Mouse (Mus musculus): ENCODE data around the gene Edc3.
A peak's percentile ranks its signal among the peaks of the same experiment; 100 is the strongest.

Gene Edc3

DNA sequence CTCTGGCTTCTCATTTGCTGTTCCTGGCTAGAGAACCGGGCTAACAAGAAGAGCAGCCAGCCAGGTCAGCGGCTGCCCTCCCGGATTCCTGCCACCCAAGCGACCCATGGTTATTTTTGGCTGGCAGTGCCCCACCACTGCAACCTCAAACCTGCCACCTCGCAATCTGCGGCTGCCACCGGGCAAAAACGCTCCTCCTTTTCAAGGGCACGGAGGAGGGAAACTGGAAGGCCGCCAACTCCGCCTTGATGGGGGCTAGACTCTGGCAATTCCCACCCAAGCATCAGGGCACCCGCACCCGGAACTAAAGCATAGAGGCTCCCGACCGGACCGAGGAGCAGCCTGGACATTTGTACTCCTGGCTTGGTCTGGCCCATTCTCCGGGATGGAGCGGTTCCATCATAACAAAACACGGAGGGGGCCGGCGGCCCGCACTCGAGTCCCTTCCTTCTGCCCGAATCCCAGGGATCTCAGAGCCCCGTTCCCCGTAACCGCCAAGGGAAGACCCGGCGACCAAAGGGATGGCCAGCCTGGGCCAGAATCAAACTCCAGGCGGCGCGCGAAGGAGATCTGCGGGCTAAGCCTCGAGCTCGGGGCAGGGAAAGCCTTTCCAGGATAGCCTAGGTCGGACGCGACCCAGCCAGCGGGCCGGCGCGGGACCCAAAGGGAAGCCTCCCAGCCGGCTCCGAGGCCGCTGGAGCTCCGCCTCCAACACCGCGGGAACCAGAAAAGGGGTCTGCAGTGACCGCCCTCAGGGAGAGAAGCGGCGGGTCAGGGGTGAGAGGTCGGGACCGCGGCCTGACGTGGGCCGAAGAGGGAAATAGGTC lies 56.0 kb downstream of the Edc3 start:
- peak; percentile 72 for DNase-seq

DNA sequence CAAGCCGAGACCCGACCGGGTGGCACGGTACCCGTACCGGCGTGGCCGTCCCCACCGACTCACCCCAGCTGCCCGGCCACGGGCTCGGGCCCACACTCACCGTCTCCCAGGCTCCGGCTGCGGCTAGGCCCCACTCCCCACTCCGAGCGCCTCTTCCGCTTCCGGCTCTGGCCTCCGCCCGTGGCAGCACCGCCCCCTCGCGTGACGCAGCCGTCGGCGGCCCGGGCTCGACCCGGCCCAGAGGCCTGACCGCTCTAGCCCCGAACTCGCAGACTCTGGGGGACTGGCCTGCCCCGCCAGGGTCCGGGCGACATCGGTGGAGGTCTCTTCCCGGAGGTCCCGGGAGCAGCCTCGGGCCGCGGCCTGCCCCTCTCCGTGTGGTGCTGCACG lies 56.6 kb downstream of the Edc3 start:
- DNase-seq: peak; percentile 96

- peak; percentile 87 for DNase-seq
These were observed 57.3 kb downstream of the Edc3 start, which contains the start of gene Clk3 for GRCm38 (mm10) chr9:57765364-57766351. Gene Clk3, minus strand, starts transcription at chr9:57765860.

DNA sequence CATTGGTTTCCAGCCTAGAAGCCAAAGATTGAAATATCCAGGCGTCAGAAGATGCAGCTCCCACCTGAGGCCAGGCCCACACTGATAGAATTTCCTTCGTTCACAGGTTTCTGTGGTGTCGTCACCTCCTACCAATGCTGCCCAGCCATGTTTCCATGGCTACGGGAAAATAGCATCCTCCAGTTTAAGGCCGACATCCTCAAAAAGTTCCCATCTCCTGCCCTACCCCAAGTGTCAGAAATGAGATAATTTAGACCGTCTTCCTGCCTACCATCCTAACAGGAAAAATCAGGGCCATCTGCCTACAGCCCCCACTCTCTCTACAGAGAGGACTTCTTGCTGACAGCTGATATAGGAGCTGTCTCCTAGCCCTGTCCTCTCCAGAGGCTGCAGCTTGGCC lies 58.1 kb downstream of the Edc3 start:
- no peak for DNase-seq

DNA sequence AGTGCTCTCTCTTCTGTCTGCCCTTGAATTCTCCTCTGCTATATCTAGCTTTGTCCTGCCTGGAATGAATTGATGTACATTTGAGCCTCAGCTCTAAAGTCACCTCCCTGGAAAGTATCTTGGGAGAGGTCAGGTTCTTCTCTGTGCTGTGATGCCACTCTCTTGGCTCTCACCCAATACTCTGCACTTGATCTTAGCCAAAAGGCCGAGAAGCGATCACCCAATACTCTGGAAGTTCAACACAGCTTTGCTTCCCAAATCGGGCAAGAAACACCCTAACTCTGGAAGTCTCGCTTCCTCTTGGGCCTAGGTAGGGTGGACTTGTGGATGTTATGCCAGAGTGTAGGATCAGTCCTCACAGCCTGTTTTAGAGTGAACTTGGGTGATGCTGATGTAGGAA lies 58.9 kb downstream of the Edc3 start:
- DNase-seq: no peak

DNA sequence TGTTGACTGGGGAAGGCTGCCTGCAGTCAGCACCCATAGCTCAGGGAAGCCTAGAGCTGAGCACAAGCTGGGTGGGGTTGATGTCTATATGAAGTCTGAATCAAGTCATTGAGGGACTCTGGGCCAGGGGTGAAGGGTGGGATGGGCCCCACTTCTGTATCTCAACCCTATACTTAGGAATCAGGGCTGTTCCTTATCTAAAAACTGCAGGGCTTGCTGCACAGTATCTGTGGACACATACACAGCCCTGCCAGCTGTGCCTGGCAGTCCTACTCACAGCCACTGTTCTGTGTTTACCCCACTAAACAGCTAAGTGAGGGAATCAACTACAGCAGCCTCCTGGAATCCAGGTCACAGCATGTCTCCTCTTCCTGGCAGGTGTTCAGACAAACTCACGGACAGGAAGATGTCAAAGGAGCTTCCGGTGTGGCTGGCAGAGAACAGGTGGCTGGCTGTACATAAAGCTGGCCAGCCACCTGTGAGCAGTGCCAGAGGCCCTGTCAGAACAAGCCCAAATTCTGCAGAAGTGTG lies 61.3 kb downstream of the Edc3 start:
- peak; percentile 88 for DNase-seq

DNA sequence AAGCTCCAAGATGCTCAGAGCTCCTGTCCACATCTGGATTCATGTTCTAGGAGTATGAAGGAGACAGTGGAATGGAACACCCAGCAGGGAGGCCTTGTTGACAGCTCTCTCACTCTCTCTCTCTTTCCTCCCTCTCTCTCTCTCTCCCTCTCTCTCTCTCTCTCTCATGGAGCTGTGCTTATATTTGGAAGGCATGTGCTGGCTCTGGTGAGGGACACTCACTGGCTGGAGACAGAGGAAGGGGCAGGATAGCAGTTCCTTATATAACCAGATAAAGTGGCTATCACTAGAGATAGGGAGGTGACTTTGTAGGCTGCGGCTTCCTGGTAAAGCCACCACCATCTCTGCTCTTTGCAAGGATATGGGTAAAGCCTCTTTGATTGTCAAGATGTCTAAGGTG lies 61.9 kb downstream of the Edc3 start:
- peak; percentile 73 for DNase-seq

- DNase-seq: peak; percentile 88
These were observed 62.5 kb downstream of the Edc3 start for GRCm38 (mm10) chr9:57770836-57771235.

GRCm38 (mm10) chr9:57773754-57774153 lies 65.4 kb downstream of the Edc3 start:
- peak; percentile 48 for DNase-seq

DNA sequence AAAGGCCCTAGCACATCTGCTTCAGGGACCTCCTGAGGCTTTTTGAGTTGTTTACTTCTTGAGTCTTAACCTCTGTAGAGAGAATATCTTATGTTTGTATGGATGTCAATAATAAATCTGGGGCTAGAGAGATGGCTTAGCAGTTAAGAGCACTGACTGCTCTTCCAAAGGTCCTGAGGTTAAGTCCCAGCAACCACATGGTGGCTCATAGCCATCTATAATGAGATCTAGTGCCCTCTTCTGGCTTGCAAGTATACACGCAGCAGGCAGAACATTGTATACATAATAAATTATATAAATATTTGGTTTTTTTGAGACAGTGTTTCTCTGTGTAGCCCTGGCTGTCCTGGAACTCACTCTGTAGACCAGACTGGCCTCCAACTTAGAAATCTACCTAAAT lies 65.8 kb downstream of the Edc3 start:
- peak; percentile 46 for DNase-seq

DNA sequence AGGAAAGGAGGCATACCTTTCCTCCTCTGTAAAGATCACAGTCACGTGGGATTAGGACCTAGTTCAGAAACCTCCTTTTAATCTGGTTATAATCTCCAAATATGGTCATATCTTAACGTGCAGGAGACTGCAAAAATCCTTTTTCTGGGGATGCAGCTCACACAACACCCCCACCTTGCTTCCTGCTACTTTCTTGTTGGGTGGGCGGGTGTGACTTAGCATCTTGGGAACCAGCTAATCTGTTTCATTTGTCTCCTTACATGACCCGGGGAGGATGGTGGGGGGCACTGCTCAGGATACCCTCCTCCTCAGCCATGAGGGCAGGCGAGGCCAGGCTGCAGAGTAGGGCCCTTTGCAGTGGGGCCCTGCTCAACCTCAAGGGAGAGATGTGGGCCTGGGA lies 66.7 kb downstream of the Edc3 start:
- no peak for DNase-seq

DNA sequence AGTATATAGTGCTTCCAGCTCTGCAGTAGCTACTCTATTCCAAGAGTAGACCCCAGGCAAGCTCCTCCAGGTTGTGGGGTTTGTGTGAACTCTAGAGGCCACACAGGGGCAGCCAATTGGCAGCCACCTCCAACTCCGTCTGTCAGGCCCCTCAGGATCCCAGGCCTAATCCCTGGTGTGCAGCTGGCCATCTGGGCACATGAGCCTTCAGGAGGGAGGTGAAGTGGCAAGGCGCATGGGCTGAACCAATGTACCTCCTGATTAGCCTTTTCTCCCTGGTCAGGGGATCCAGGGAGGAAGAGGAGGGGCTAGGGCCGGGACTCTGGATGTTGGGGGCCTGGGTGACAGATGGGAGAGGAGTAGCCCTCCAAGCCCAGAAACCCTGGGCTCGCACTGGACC lies 67.4 kb downstream of the Edc3 start:
- DNase-seq: no peak

DNA sequence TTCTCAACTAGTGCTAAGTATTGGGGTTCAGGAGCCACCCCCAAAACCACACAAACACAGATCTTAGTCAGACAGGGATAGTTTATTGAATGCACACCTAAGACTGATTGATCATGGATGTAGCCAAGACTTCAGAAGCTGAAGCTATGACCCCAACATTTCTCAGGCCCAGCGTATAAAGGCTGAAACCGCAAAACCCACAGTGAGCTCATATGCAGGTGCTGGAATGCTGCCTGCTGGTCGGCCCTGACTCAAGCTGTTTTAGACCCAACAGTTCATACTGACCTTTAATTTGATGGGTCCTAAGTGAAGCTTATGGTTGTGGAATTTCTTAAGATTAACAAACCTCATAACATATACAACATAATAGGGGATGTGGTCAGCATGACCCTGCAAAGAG lies 74.3 kb downstream of the Edc3 start:
- DNase-seq: no peak

- DNase-seq: no peak
These were observed 81.4 kb downstream of the Edc3 start for GRCm38 (mm10) chr9:57789733-57790132.

DNA sequence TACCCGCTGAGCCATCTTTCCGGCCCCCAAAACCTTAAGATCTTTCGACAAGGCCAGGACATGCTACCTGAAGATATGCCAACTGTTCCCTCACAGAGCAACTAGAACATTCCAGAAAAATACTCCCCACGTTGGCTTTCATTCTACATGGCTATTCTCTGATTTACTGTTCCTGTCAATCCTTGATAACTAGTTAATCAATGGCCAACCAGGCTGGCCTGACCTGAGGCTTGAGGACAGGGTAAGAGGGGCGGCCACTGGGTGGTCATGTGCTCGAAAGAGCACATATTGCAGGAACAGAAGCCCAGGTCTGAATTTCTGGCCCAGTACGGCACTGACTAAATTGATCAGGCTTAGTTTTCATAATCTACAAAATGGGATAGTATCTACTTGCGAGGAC lies 89.1 kb downstream of the Edc3 start:
- DNase-seq: no peak

DNA sequence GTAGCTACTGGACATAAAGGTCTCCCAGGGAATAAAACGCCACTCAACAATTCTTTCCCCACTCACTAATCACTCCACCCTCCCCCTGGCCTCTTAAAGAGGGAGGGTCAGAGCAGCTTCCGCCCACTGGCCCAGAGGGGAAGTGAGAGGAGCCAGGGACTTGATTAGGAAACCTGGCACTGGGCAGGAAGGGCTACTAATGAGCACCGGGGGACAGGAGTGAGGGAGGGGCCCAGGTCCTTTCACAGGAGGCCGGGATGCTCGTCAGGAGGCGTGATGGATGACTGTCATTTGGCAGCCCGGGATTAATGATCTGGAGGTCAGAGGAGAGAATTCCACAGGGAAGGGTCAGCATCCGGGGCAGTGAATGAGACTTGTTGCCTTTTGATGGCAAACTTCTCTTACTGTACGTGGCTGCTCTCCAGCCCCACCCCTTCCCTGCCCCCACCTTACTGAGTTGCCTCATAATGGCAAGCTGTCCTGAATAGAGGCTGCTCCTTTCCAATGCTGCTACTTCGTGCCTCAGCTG lies 90.4 kb downstream of the Edc3 start:
- DNase-seq: no peak

DNA sequence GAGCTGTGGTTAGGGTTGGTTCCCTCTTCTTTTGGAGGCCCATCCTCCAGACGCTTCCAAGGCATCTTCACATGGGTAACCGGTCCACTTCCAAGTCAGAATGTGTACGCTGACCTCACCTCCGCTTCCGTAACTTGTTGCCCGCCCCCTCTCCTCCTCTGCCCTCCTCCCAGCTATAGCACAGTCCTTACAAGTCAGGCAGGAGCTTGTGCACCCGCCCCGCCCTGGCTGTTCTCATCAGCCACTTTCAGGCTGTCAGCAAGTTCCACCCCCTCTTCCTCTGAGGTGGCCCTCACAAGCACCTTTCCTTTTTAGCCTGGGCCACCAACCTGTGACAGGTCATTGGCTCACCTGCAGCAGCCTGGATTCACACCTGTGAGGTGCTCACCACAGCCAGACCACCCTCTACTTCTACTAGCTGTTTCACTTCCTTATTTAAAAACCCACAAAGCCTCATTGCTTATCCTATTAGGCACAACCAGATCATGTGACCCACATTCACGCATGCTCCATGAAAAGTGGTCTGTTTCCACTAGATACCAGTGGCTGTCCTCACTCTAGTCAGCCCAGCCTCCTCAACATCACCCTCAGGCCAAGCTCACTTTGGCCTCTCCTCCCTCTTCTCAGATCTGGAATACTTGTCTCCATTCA lies 92.1 kb downstream of the Edc3 start:
- DNase-seq: peak; percentile 61
